30 mouse cellular contexts compared by ENCODE assay signal in the genomic region with DNA sequence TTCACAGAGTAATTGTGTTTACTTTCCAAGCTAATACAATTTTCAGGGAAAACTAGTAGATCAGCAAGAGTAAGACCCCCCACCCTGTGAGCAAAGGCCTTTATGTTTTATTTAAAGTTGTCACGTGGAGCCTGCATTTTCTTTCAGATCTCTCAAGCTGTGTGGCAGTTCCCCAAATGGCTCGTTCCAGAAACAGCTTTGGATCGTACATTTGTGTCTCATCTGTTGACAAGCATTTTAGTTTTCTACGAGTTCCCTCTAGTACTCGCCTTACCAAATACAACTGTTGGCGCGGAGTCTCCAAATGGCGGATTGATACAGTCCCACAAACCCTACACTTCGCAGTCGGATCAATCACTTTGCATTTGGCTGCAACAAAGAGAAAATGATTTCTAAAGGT.
DNase-seq lines count a peak whose midpoint lies in the region; ATAC-seq lines count a peak whose summit lies in the region.
"Had no signal": no experiment of that assay in that cellular context is flagged by ENCODE, and none has a peak within 500 bp of the region (broad histone marks: within the 10 kb centered on the region; RNA-seq: fewer than 3 reads in every experiment).

No protein-coding gene starts in this region.

- 54% methylated on average over 10 of the region's 10 CpGs for WGBS in forebrain, embryonic 14.5 days
- WGBS in forebrain, embryonic 13.5 days: 55% methylated on average over 10 of the region's 10 CpGs
- WGBS in midbrain, embryonic 14.5 days: 58% methylated on average over 10 of the region's 10 CpGs
- WGBS in midbrain, embryonic 15.5 days: 55% methylated on average over 10 of the region's 10 CpGs

- no peak overlapping the region for H3K9ac ChIP-seq in forebrain, embryonic 14.5 days (ENCODE audit: low read length)
- no peak overlapping the region for H3K9ac ChIP-seq in forebrain, embryonic 13.5 days
- H3K9ac ChIP-seq in midbrain, embryonic 14.5 days (replicated peaks; ENCODE audit: low read length): no peak overlapping the region
- no peak overlapping the region for H3K9ac ChIP-seq in midbrain, embryonic 15.5 days
- H3K9ac ChIP-seq: embryonic facial prominence, embryonic 12.5 days; heart, embryonic 13.5 days; hindbrain, embryonic 14.5 days; limb, embryonic 12.5 days; liver, embryonic 15.5 days; lung, embryonic 15.5 days; neural tube, embryonic 12.5 days had no signal

- H3K27me3 ChIP-seq in forebrain, embryonic 14.5 days (replicated peaks; ENCODE audit: control insufficient read depth, insufficient read depth, low read length): no peaks in the 10 kb centered on the region
- no peaks in the 10 kb centered on the region for H3K27me3 ChIP-seq in forebrain, embryonic 13.5 days
- no peaks in the 10 kb centered on the region for H3K27me3 ChIP-seq in midbrain, embryonic 14.5 days (ENCODE audit: control insufficient read depth, insufficient read depth, low read length)
- H3K27me3 ChIP-seq in midbrain, embryonic 15.5 days (replicated peaks): no peaks in the 10 kb centered on the region
- H3K27me3 ChIP-seq: CH12.LX; embryonic facial prominence, embryonic 12.5 days; limb, embryonic 12.5 days; liver, embryonic 15.5 days; lung, embryonic 15.5 days; neural tube, embryonic 12.5 days had no signal

- H3K4me2 ChIP-seq in forebrain, embryonic 14.5 days (ENCODE audit: low read length): no peak overlapping the region
- no peak overlapping the region for H3K4me2 ChIP-seq in forebrain, embryonic 13.5 days
- no peak overlapping the region for H3K4me2 ChIP-seq in midbrain, embryonic 14.5 days (ENCODE audit: low read length)
- no peak overlapping the region for H3K4me2 ChIP-seq in midbrain, embryonic 15.5 days
- H3K4me2 ChIP-seq: embryonic facial prominence, embryonic 12.5 days; heart, embryonic 13.5 days; hindbrain, embryonic 14.5 days; limb, embryonic 12.5 days; liver, embryonic 15.5 days; lung, embryonic 15.5 days; neural tube, embryonic 12.5 days had no signal

- H3K36me3 ChIP-seq in forebrain, embryonic 14.5 days (ENCODE audit: control insufficient read depth, insufficient read depth, low read length): no peaks in the 10 kb centered on the region
- H3K36me3 ChIP-seq in forebrain, embryonic 13.5 days (ENCODE audit: poor library complexity, severe bottlenecking): no peaks in the 10 kb centered on the region
- no peaks in the 10 kb centered on the region for H3K36me3 ChIP-seq in midbrain, embryonic 14.5 days (ENCODE audit: control insufficient read depth, insufficient read depth, low read length)
- no peaks in the 10 kb centered on the region for H3K36me3 ChIP-seq in midbrain, embryonic 15.5 days (replicated peaks)
- H3K36me3 ChIP-seq: embryonic facial prominence, embryonic 12.5 days; heart, embryonic 13.5 days; limb, embryonic 12.5 days; liver, embryonic 15.5 days; lung, embryonic 15.5 days; neural tube, embryonic 12.5 days had no signal

- H3K4me1 ChIP-seq in forebrain, embryonic 14.5 days (ENCODE audit: control insufficient read depth, insufficient read depth, low read length): 0 out of 2 replicates have a peak, but pooled peaks cover 3% of the 10 kb centered on the region
- H3K4me1 ChIP-seq in forebrain, embryonic 13.5 days: 0 out of 2 replicates have a peak, but pooled peaks cover 12% of the 10 kb centered on the region
- peaks cover 13% of the 10 kb centered on the region; the same call in 1 of the 2 replicates for H3K4me1 ChIP-seq in midbrain, embryonic 14.5 days (ENCODE audit: control insufficient read depth, insufficient read depth, low read length)
- H3K4me1 ChIP-seq in midbrain, embryonic 15.5 days: peaks cover 7% of the 10 kb centered on the region
- H3K4me1 ChIP-seq: liver, embryonic 15.5 days; lung, embryonic 15.5 days; neural tube, embryonic 12.5 days had no signal

- peak; percentile 69 for DNase-seq in forebrain, embryonic 14.5 days (ENCODE audit: low spot score)
- peak; percentile 25 for DNase-seq in layer of hippocampus, adult 9-11 months
- DNase-seq in layer of hippocampus, adult 9-10 months (ENCODE audit: low spot score): no peak
- peak; percentile 42 for DNase-seq in midbrain, embryonic 14.5 days
- DNase-seq in brain, embryonic 18.5 days (ENCODE audit: low read depth, low spot score): peak; percentile 66
- DNase-seq: adrenal gland, adult 2 months; cerebellum, adult 11-12 months; cerebellum, adult 9-11 months; embryo, embryonic 11 days; gastrocnemius, postnatal 10 days; heart, postnatal 10 days; kidney, adult 9 months; kidney, postnatal 10 days; lung, postnatal 36 days; right cerebral cortex, postnatal 14 days; spleen, adult 18-20 months; thymus, postnatal 14 days had no signal

- no peak overlapping the region for H3K4me3 ChIP-seq in forebrain, embryonic 14.5 days (ENCODE audit: low read depth, low read length)
- no peak overlapping the region for H3K4me3 ChIP-seq in forebrain, embryonic 13.5 days
- no peak overlapping the region for H3K4me3 ChIP-seq in midbrain, embryonic 14.5 days (replicated peaks; ENCODE audit: low read depth, low read length)
- H3K4me3 ChIP-seq in midbrain, embryonic 15.5 days: no peak overlapping the region
- H3K4me3 ChIP-seq: embryonic facial prominence, embryonic 12.5 days; heart, embryonic 13.5 days; limb, embryonic 12.5 days; liver, embryonic 15.5 days; lung, embryonic 15.5 days; myocyte; neural tube, embryonic 12.5 days had no signal

- H3K9me3 ChIP-seq in forebrain, embryonic 14.5 days (replicated peaks; ENCODE audit: control insufficient read depth, low read length): no peaks in the 10 kb centered on the region
- no peaks in the 10 kb centered on the region for H3K9me3 ChIP-seq in forebrain, embryonic 13.5 days (replicated peaks)
- no peaks in the 10 kb centered on the region for H3K9me3 ChIP-seq in midbrain, embryonic 14.5 days (ENCODE audit: control insufficient read depth, low read length)
- H3K9me3 ChIP-seq in midbrain, embryonic 15.5 days: no peaks in the 10 kb centered on the region
- H3K9me3 ChIP-seq: embryonic facial prominence, embryonic 12.5 days; heart, embryonic 13.5 days; limb, embryonic 12.5 days; liver, embryonic 15.5 days; lung, embryonic 15.5 days; neural tube, embryonic 12.5 days had no signal

- no peak overlapping the region for H3K27ac ChIP-seq in forebrain, embryonic 14.5 days (ENCODE audit: low read depth, low read length)
- H3K27ac ChIP-seq in forebrain, embryonic 13.5 days: no peak overlapping the region
- H3K27ac ChIP-seq in midbrain, embryonic 14.5 days (replicated peaks; ENCODE audit: low read depth, low read length): no peak overlapping the region
- H3K27ac ChIP-seq in midbrain, embryonic 15.5 days: no peak overlapping the region
- H3K27ac ChIP-seq: embryonic facial prominence, embryonic 12.5 days; heart, embryonic 13.5 days; hindbrain, embryonic 14.5 days; limb, embryonic 12.5 days; liver, embryonic 15.5 days; lung, embryonic 15.5 days; neural tube, embryonic 12.5 days had no signal

- ATAC-seq in forebrain, embryonic 14.5 days: peak; percentile 20; the same call in 1 of the 2 replicates
- no peak for ATAC-seq in forebrain, embryonic 13.5 days
- no peak for ATAC-seq in midbrain, embryonic 14.5 days (ENCODE audit: low FRiP score, low TSS enrichment)
- no peak for ATAC-seq in midbrain, embryonic 15.5 days (replicated peaks)
- ATAC-seq: activated CD4-positive, CD25-positive, alpha-beta regulatory T cell, adult 4 months; intestine, postnatal 0 days had no signal
